Mouse (Mus musculus) heart, embryonic 11.5 days (tissue): Measurements from ENCODE around the gene Tcp10c. TPM values are rescaled to one million over a fixed set of nuclear protein-coding genes. Genes with fewer than 3 reads are reported as not detected.
A peak's percentile ranks its signal among the peaks of the same experiment; 100 is the strongest.
"Not testable (repeated sequence)": the region's sequence is repeated elsewhere in the genome, so short reads cannot be mapped to it uniquely, and the experiment has no call there.

Experiments used
- ATAC-seq: fragments of 200-750 bp; cut with Nextera tagmentation; replicated peaks from 2 replicates; pipeline ENCODE4 v1.8.0; 2017; ENCODE audit warnings: moderate library complexity; ENCODE audit not compliant: insufficient number of reproducible peaks, low FRiP score, low TSS enrichment
- H3K27ac ChIP-seq: fragments of 300-500 bp; sonication (generic); 2 replicates; pipeline ENCODE4 v1.5.1; 2014; ENCODE audit warnings: mild to moderate bottlenecking, low read depth, low read length
- H3K27me3 ChIP-seq: fragments of 300-500 bp; sonication (generic); 2 replicates; pipeline ENCODE4 v1.6.1; 2014; ENCODE audit warnings: mild to moderate bottlenecking, low read length, mixed read lengths; ENCODE audit not compliant: control insufficient read depth, insufficient read depth
- H3K36me3 ChIP-seq: fragments of 300-500 bp; sonication (generic); 2 replicates; pipeline ENCODE4 v1.6.1; 2014; ENCODE audit warnings: mild to moderate bottlenecking, low read length, moderate library complexity, mixed read lengths; ENCODE audit not compliant: control insufficient read depth, insufficient read depth
- H3K4me1 ChIP-seq: fragments of 300-500 bp; sonication (generic); 2 replicates; pipeline ENCODE4 v1.6.1; 2014; ENCODE audit warnings: low read length; ENCODE audit not compliant: control insufficient read depth, insufficient read depth
- H3K4me2 ChIP-seq: fragments of 300-500 bp; sonication (generic); 2 replicates; pipeline ENCODE4 v1.6.1; 2014; ENCODE audit warnings: mild to moderate bottlenecking, moderate library complexity
- H3K4me3 ChIP-seq: fragments of 300-500 bp; sonication (generic); 2 replicates; pipeline ENCODE4 v1.5.1; 2014; ENCODE audit warnings: low read depth, low read length
- H3K9ac ChIP-seq: fragments of 300-500 bp; sonication (generic); 2 replicates; pipeline ENCODE4 v1.6.1; 2014; ENCODE audit warnings: mild to moderate bottlenecking, low read depth, low read length, moderate library complexity
- H3K9me3 ChIP-seq: fragments of 300-500 bp; sonication (generic); replicated peaks from 2 replicates; pipeline ENCODE4 v1.6.1; 2016; ENCODE audit warnings: low read length; ENCODE audit not compliant: control insufficient read depth
- WGBS: fragments of 180-500 bp; shearing (Covaris S2); extraction: QIAGEN DNeasy Blood & Tissue Kit; methylation state at CpG from one replicate; pipeline ENCODE4 v1.1.7; 2014; ENCODE audit not compliant: insufficient replicate concordance; 5-methylcytosine and 5-hydroxymethylcytosine counted together
- polyA plus RNA-seq: library from polyadenylated mRNA; unstranded; fragments of >200 nt; fragmentation: Nextera tagmentation; extraction: Ambion mirVana; gene quantifications from 2 replicates; pipeline ENCODE4 v1.2.1, GENCODE M21; 2014

Tcp10c gene
- polyA plus RNA-seq, 1 experiment from 2014 or later, result not detected

DNA sequence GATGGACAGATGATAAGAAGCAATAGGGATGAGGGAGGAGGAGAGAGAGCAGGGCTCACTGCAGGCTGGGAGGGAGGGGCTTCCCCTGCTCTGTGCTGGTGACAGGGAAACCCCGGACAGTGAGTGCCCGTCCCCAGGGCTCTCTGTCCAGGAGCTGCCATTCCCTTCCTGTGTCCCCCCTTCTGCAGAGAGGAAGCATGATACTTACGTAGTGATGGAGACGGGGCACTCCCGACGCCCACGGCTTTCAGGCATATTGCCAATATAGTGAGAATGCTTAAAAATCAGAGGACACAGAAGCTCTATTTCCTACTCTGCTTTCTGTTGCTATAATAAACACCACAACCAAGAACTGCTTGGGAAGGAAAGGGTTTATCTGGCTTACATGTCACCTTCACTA, 14.3 kb downstream of the Tcp10c start:
- H3K27me3 ChIP-seq, H3K9me3 ChIP-seq, H3K36me3 ChIP-seq, H3K4me2 ChIP-seq, H3K4me1 ChIP-seq, H3K27ac ChIP-seq, H3K9ac ChIP-seq, H3K4me3 ChIP-seq: not testable (repeated sequence)
- peak; percentile 12; the same call in 1 of the 2 replicates for ATAC-seq
- 79% methylated on average over 7 of the region's 7 CpGs for WGBS

DNA sequence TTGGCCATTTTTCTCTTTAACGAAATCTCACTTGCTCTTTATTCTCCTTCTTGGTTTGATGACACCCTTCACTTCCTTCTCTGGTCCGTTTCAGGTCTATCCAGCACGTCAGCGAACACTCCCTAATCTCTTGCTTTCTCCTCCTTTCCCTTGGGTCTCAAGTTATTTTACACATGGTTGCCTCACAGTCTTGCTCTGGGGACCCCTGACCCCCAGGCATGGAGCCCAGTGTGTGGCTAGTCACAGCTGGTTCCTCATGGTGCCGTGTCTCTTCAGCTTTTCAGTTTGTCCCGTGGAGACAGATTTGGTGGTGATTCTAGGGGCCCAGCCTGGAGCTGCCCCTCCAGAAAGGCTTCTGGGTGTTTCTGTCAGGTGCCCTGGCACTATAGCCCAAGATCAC, 16.4 kb downstream of the Tcp10c start:
- H3K4me1 ChIP-seq, H3K4me3 ChIP-seq, H3K9me3 ChIP-seq, H3K36me3 ChIP-seq, H3K27ac ChIP-seq, H3K9ac ChIP-seq, H3K4me2 ChIP-seq, H3K27me3 ChIP-seq, ATAC-seq: not testable (repeated sequence)
- 66% methylated on average over 3 of the region's 6 CpGs for WGBS

DNA sequence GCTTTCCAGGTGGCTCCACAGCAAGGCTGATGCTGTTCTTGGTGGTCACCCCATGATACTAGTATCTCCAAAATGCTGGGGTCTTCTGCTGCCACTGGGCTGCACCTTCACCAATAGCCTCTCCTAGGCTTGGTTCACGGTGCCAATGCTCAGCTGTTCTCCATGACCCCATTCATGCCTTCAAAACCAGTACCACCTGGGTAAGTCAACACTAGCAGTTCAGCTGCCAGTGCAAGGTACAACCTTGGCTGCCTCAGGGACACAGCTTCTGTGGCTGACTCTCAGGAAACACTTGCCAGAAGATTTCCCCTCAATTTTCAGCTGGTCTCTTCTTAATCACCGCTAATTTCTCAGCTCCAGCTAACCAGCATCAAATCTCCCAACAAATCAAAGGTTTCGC, 24.0 kb downstream of the Tcp10c start:
- not testable (repeated sequence) for ATAC-seq, H3K27ac ChIP-seq, H3K27me3 ChIP-seq, H3K4me1 ChIP-seq, H3K4me2 ChIP-seq, H3K9ac ChIP-seq, H3K36me3 ChIP-seq, H3K4me3 ChIP-seq
- 77% methylated on average over 3 of the region's 3 CpGs for WGBS
- H3K9me3 ChIP-seq, result peaks cover 13% of the 10 kb centered on the region

- H3K36me3 ChIP-seq, H3K4me3 ChIP-seq, H3K9ac ChIP-seq, H3K4me1 ChIP-seq, H3K27me3 ChIP-seq, H3K27ac ChIP-seq, ATAC-seq, H3K4me2 ChIP-seq: not testable (repeated sequence)
- peaks cover 13% of the 10 kb centered on the region for H3K9me3 ChIP-seq
- 75% methylated on average over 4 of the region's 7 CpGs for WGBS
These were observed 25.7 kb downstream of the Tcp10c start for GRCm38 (mm10) chr17:13379951-13380615.

GRCm38 (mm10) chr17:13381286-13381685, 26.9 kb downstream of the Tcp10c start:
- not testable (repeated sequence) for H3K4me2 ChIP-seq, H3K4me3 ChIP-seq, H3K27me3 ChIP-seq, ATAC-seq, H3K36me3 ChIP-seq, H3K27ac ChIP-seq, H3K4me1 ChIP-seq, H3K9ac ChIP-seq
- 85% methylated on average over 2 of the region's 2 CpGs for WGBS
- peaks cover 13% of the 10 kb centered on the region for H3K9me3 ChIP-seq

GRCm38 (mm10) chr17:13391020-13391419, 36.6 kb downstream of the Tcp10c start:
- H3K36me3 ChIP-seq, H3K27me3 ChIP-seq, H3K9ac ChIP-seq, H3K4me3 ChIP-seq, H3K4me1 ChIP-seq, H3K9me3 ChIP-seq, ATAC-seq, H3K27ac ChIP-seq, H3K4me2 ChIP-seq: not testable (repeated sequence)
- no CpG with 5 or more reads among the region's 4 CpGs for WGBS

DNA sequence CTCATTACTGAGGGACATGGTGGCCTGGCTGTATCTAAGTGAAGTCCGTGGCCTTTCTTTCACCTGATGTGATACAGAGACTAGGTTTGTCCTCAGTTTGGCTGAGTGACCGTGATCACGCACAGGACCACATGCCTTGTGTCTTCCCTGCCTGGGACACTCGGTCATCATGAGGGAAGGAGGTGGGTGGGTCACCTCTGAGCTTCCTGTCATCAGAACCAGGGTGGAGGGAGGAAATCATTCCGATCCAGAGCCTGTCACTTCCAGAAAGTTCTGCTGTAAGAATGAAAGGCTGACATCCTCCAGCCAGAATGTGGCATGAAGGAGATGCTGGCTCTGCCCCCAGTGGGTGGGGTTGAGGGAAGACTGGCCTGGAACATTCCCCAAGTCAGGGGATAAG, 45.6 kb downstream of the Tcp10c start:
- WGBS, result 76% methylated on average over 4 of the region's 5 CpGs
- H3K27me3 ChIP-seq, H3K4me1 ChIP-seq, H3K9ac ChIP-seq, H3K4me2 ChIP-seq, H3K27ac ChIP-seq, ATAC-seq, H3K36me3 ChIP-seq, H3K4me3 ChIP-seq: not testable (repeated sequence)
- H3K9me3 ChIP-seq, result peaks cover 11% of the 10 kb centered on the region

DNA sequence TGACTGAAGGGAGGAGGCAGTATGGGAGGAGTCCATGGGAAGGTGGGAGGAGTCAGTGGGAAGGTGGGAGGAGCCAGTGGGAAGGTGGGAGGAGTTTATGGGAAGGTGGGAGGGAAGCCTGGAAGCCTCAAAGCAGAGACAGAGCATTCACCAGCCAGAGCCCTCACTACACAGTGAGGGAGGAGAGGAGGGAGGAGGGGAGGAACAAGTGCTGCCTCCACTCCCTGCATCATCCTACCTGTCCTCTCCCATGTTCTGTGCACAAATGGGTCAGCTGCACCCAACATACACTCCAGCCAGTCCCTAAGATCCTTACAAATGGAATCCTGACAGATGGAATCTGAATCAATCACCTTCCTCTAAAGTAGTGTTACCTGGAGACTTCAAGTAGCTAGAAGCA, 47.7 kb downstream of the Tcp10c start:
- not testable (repeated sequence) for H3K4me2 ChIP-seq, H3K27ac ChIP-seq, H3K27me3 ChIP-seq, H3K4me3 ChIP-seq, H3K4me1 ChIP-seq, ATAC-seq, H3K9ac ChIP-seq, H3K36me3 ChIP-seq
- peaks cover 11% of the 10 kb centered on the region for H3K9me3 ChIP-seq

DNA sequence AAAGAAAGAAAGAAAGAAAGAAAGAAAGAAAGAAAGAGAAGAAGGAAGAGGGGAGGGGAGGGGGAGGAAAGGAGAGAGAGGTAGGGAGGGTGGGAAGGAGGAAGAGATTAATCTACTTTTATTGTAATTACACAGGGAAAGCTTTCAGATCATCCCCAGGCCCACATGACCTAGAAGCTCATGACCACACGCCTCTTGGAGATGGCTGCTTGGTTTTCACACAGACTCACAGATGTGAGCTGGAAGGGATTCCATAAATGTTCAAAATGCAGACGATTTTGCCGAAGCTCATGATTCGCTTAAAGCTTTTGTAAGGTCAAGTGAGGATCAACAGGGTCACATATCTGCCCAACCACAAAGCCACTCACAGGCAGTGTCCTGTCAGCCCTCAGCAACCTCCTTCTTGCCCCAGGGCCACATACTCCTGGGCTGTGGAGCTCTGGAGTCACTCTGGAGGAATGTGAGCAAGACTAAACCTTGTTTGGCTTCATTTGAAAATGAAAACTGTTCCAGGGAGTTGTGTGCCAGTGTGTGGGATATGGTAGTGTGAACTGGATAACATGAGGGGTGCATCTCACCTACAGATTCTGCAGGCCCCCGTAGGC, 49.3 kb downstream of the Tcp10c start:
- not testable (repeated sequence) for H3K36me3 ChIP-seq, H3K27me3 ChIP-seq, H3K27ac ChIP-seq, ATAC-seq, H3K9me3 ChIP-seq, H3K4me1 ChIP-seq, H3K4me3 ChIP-seq, H3K4me2 ChIP-seq, H3K9ac ChIP-seq
- 77% methylated on average over 5 of the region's 5 CpGs for WGBS
